Mouse (Mus musculus) neural tube, embryonic 13.5 days (tissue): ENCODE measurements at regions not wholly inside any gene's neighbourhood (a gene's known extent, or its start where the extent isn't known, plus 50 kb on each side); places are given as distances from the start of the nearest gene placed in this dataset.

Source experiments
- ATAC-seq: fragments of 200-750 bp; cut with Nextera tagmentation; 2 replicates; pipeline ENCODE4 v1.8.0; 2017; ENCODE audit warnings: low read depth, mild to moderate bottlenecking, moderate TSS enrichment, moderate library complexity
- H3K27ac ChIP-seq: fragments of 300-500 bp; sonication (generic); replicated peaks from 2 replicates; pipeline ENCODE4 v1.5.1; 2015; ENCODE audit warnings: moderate library complexity, mild to moderate bottlenecking, inconsistent platforms
- H3K27me3 ChIP-seq: fragments of 300-500 bp; sonication (generic); 2 replicates; pipeline ENCODE4 v1.6.1; 2015; ENCODE audit warnings: mild to moderate bottlenecking, inconsistent platforms
- H3K36me3 ChIP-seq: fragments of 300-500 bp; sonication (generic); 2 replicates; pipeline ENCODE4 v1.6.1; 2015; ENCODE audit warnings: mild to moderate bottlenecking, inconsistent platforms
- H3K4me1 ChIP-seq: fragments of 300-500 bp; sonication (generic); replicated peaks from 2 replicates; pipeline ENCODE4 v1.6.1; 2015; ENCODE audit warnings: inconsistent platforms
- H3K4me2 ChIP-seq: fragments of 300-500 bp; sonication (generic); 2 replicates; pipeline ENCODE4 v1.6.1; 2015; ENCODE audit warnings: inconsistent platforms, mild to moderate bottlenecking, moderate library complexity
- H3K4me3 ChIP-seq: fragments of 300-500 bp; sonication (generic); 2 replicates; pipeline ENCODE4 v1.5.1; 2015; ENCODE audit warnings: mild to moderate bottlenecking, inconsistent platforms
- H3K9ac ChIP-seq: fragments of 300-500 bp; sonication (generic); 2 replicates; pipeline ENCODE4 v1.6.1; 2015; ENCODE audit warnings: moderate library complexity, mild to moderate bottlenecking, inconsistent platforms
- H3K9me3 ChIP-seq: fragments of 300-500 bp; sonication (generic); 2 replicates; pipeline ENCODE4 v1.6.1; 2016; ENCODE audit warnings: inconsistent platforms
- WGBS: fragments of 180-500 bp; shearing (Covaris S2); methylation state at CpG from one replicate; pipeline ENCODE4 v1.1.7; 2015; 5-methylcytosine and 5-hydroxymethylcytosine counted together

DNA sequence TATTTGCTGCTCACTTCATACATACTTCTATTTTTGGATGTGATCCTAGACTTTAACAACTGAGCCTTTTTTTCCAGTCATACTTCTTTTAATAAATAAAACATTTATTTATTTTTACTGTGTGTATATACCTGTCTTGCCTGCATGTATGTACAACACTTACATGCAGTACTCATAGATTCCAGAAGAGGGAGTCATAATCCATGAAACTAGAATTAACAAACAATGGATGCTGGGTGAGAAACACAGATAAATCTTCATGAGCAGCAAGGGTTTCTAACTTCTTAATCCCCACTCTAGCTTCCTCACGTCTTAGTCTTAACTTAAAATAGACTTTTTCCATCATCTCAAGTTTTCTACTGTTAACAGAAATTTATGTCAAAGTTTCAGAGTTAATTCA lies 1253.7 kb upstream of the Nr2f1 start:
- 58% methylated on average over 1 of the region's 1 CpGs for WGBS
- H3K9me3 ChIP-seq: no peaks in the 10 kb centered on the region
- no peak overlapping the region for H3K4me2 ChIP-seq
- H3K27me3 ChIP-seq: no peaks in the 10 kb centered on the region
- H3K27ac ChIP-seq: no peak overlapping the region
- no peak overlapping the region for H3K9ac ChIP-seq
- no peaks in the 10 kb centered on the region for H3K36me3 ChIP-seq
- H3K4me1 ChIP-seq: no peaks in the 10 kb centered on the region
- no peak for ATAC-seq
- no peak overlapping the region for H3K4me3 ChIP-seq

DNA sequence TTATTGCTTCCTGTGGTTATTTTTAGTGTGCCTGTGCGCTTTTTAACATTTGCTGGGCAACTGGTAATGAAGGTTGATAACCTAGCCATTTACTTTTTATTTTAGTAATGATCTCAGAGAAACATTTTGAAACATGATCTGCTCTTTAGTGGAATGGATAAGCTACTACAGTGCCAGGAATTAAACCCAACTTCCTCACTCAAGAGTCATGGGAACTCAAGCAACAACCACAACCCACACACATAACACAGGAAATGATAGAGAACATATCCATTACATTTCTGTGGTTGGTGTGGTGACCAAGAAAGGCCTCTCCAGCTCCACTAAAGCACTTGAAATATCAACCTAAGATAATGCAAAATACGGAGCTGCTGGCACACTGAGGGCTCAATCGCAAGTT lies 1243.6 kb upstream of the Nr2f1 start:
- no peaks in the 10 kb centered on the region for H3K36me3 ChIP-seq
- no peak for ATAC-seq
- H3K9me3 ChIP-seq: no peaks in the 10 kb centered on the region
- no peak overlapping the region for H3K4me2 ChIP-seq
- H3K27ac ChIP-seq: no peak overlapping the region
- H3K9ac ChIP-seq: no peak overlapping the region
- H3K4me1 ChIP-seq: no peaks in the 10 kb centered on the region
- H3K4me3 ChIP-seq: no peak overlapping the region
- H3K27me3 ChIP-seq: no peaks in the 10 kb centered on the region
- WGBS: 87% methylated on average over 3 of the region's 3 CpGs

DNA sequence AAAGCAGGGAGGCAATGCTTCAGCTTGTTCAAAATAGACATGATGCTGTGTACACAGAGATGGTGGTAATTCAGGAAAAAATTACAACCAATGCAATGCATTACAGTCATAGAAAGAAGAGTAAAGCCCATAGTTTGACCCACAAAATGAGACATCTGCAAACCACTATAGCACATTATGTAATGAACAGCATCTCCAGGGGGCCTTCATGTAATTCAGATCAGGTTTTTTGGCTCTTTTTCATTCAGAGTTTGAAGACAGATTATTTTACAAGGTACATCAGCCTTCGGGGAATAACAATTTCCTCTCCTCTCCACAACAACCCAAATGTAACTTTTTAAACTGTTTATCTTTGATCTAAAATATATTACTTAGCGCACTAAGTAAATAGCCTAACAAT lies 1243.1 kb upstream of the Nr2f1 start:
- Histone ChIP-seq H3K4me3 (no peak overlapping the region), H3K27me3 (no peaks in the 10 kb centered on the region), H3K36me3 (no peaks in the 10 kb centered on the region), H3K27ac (no peak overlapping the region), H3K4me2 (no peak overlapping the region), H3K9ac (no peak overlapping the region), H3K4me1 (no peaks in the 10 kb centered on the region), H3K9me3 (no peaks in the 10 kb centered on the region)
- no peak for ATAC-seq
- WGBS: 87% methylated on average over 2 of the region's 2 CpGs

DNA sequence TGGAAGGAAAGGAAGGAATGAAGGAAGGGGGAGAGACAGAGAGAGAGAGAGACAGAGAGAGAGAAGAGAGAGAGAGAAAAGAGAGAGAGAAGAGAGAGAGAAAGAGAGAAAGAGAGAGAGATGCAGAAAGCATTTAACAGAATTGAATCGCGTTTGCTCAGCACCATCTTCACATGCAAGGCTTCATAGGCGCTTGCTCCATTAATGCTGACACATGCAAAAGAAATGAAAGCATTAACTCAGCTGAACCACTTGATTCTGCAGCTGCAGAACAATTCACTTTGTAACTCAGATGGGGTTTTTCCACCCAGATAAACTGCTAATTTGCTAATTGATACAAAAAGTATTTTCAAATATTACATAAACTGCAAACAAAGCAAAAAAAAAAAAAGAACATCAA lies 1231.9 kb upstream of the Nr2f1 start:
- Histone ChIP-seq H3K36me3 (no peaks in the 10 kb centered on the region), H3K27ac (no peak overlapping the region), H3K9me3 (no peaks in the 10 kb centered on the region), H3K4me2 (no peak overlapping the region), H3K4me1 (no peaks in the 10 kb centered on the region; the same call in 1 of the 2 replicates), H3K4me3 (no peak overlapping the region), H3K9ac (no peak overlapping the region), H3K27me3 (no peaks in the 10 kb centered on the region)
- WGBS: 35% methylated on average over 3 of the region's 3 CpGs
- no peak for ATAC-seq

DNA sequence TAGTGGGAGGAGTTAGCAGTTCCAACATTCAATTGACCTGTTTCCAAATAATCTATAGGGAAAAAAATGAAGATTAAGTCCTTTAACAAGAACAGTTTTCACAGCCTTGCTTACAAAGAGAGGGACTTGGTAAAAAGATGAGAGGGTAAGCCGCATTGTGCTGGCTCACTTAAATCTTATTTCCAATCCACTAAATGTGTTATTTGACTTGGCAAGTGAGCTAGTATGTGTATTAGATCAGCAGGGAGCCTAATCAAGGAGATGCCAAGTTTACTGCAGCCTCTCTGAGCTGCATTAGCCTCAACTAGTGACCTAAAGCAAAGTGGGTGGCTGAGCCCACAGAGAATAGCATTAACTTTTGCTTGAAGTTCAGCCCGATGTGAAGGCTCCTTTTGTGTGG lies 1231.4 kb upstream of the Nr2f1 start:
- H3K9me3 ChIP-seq: no peaks in the 10 kb centered on the region
- WGBS: 9% methylated on average over 2 of the region's 2 CpGs
- no peak overlapping the region for H3K9ac ChIP-seq
- H3K27me3 ChIP-seq: no peaks in the 10 kb centered on the region
- no peak overlapping the region for H3K4me3 ChIP-seq
- no peaks in the 10 kb centered on the region for H3K36me3 ChIP-seq
- no peak for ATAC-seq
- no peak overlapping the region for H3K4me2 ChIP-seq
- H3K27ac ChIP-seq: 0 out of 2 replicates have a peak overlapping the region, but pooled peaks have one; percentile 7
- H3K4me1 ChIP-seq: no peaks in the 10 kb centered on the region; the same call in 1 of the 2 replicates

DNA sequence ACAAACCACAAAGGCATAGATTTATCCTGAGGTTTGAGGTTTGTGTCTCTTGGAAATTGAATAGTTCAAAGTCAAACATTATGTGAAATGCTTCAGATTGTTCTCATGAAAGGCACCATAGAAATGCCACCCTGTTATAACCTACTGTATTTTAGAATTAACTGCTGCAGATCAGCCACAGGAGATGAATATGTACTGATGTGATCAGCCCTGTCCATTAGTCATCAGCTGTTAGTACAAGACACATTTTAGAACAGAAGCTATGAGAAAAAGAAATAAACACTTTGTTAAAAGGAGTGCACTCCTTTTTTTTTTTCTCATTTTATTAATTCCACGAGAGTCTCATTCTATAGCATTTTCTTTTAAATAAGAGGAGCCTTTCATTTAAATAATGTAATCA lies 1231.0 kb upstream of the Nr2f1 start:
- no peak overlapping the region for H3K4me3 ChIP-seq
- no peak overlapping the region for H3K9ac ChIP-seq
- ATAC-seq: no peak
- no peak overlapping the region for H3K4me2 ChIP-seq
- H3K27ac ChIP-seq: no peak overlapping the region
- H3K36me3 ChIP-seq: no peaks in the 10 kb centered on the region
- no peaks in the 10 kb centered on the region for H3K9me3 ChIP-seq
- no peaks in the 10 kb centered on the region; the same call in 1 of the 2 replicates for H3K4me1 ChIP-seq
- 25% methylated on average over 1 of the region's 1 CpGs for WGBS
- H3K27me3 ChIP-seq: no peaks in the 10 kb centered on the region

DNA sequence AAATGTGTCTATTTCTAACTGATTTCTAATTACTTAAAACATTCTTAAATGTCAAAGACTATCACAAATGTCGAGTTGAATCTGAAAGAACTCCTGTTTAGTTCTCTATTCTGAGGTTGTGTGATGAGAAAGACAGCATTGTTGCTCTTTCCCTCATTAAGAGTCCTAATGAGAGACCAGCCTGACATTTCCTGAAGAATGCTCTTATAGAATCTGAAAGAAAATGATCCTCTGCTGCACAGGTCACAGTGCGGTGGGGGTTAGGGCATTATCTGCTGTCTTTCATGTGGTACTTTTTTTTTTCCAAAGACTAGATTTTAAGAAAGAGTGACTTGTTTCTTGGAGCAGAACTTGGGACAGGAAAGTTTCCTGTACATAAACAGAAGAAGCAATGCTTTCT lies 1218.3 kb upstream of the Nr2f1 start:
- Histone ChIP-seq H3K36me3 (no peaks in the 10 kb centered on the region), H3K27ac (no peak overlapping the region), H3K4me2 (no peak overlapping the region), H3K27me3 (no peaks in the 10 kb centered on the region), H3K4me3 (no peak overlapping the region), H3K9me3 (no peaks in the 10 kb centered on the region), H3K9ac (no peak overlapping the region), H3K4me1 (no peaks in the 10 kb centered on the region)
- 65% methylated on average over 2 of the region's 2 CpGs for WGBS
- ATAC-seq: no peak

DNA sequence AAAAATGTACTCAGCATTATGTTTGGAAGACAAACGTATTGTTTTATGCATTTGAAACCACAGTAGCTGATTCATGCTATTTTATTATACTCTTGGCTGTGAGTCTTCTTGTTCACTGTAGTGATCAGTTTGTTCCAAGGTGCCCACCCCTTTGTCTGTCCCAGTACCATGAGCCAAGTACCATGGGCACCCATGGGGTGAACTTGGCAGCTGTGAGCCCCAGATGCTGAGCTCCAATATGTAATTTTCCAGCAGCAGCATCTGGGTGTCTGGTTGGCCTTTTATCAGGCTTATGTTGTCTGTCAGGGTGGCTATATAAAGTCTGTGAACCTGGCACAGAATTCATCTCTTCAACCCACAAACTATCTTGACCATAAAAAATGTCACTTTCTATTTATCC lies 1200.5 kb upstream of the Nr2f1 start:
- Histone ChIP-seq H3K4me1 (no peaks in the 10 kb centered on the region), H3K4me2 (no peak overlapping the region), H3K9me3 (no peaks in the 10 kb centered on the region), H3K27ac (no peak overlapping the region), H3K36me3 (no peaks in the 10 kb centered on the region), H3K9ac (no peak overlapping the region), H3K27me3 (no peaks in the 10 kb centered on the region), H3K4me3 (no peak overlapping the region)
- ATAC-seq: no peak
- WGBS: 78% methylated on average over 1 of the region's 1 CpGs

DNA sequence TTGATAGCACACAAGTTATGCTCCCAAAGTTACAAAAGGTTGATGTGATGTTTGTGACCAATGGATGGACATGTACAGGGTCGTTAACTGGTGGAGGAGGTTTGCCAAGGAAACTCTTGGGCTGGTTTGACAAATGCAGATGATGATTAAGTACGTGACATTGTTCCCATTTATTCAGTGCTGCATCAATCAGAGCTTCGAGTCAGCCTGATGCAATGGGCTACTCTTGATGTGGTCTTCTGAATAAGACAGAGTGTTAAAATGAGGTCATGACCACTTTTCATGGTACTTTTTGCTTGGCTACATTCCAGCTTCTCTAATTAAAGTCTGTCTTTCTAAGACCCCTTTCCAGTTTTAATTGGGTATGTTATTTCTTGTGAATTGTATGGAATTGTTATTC lies 1194.4 kb upstream of the Nr2f1 start:
- H3K4me3 ChIP-seq: no peak overlapping the region
- H3K36me3 ChIP-seq: no peaks in the 10 kb centered on the region
- H3K4me2 ChIP-seq: no peak overlapping the region
- H3K9me3 ChIP-seq: no peaks in the 10 kb centered on the region
- no peak for ATAC-seq
- 19% methylated on average over 3 of the region's 3 CpGs for WGBS
- no peaks in the 10 kb centered on the region for H3K4me1 ChIP-seq
- no peak overlapping the region for H3K9ac ChIP-seq
- no peak overlapping the region for H3K27ac ChIP-seq
- no peaks in the 10 kb centered on the region for H3K27me3 ChIP-seq

DNA sequence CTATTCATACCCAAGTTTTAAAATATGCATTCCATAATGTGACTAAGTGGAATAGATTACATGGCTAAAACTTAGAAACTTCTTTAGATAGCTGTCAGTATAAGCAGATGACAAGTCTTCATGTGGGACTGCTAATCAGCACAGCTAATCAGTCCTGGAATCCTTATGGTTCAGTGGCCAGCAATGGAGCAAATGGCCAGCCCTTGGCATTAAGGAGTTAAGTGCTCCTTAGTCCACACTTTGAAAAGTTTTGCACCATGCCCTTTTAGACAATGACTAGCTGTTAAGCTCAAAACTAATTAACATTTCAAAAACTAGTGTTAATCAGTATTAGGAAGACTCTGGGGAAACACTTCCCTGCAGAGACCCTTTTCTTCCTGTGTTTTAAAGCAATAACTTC lies 1188.4 kb upstream of the Nr2f1 start:
- H3K4me2 ChIP-seq: no peak overlapping the region
- no peak overlapping the region for H3K27ac ChIP-seq
- no peak for ATAC-seq
- H3K9me3 ChIP-seq: no peaks in the 10 kb centered on the region
- H3K4me1 ChIP-seq: no peaks in the 10 kb centered on the region
- H3K4me3 ChIP-seq: no peak overlapping the region
- H3K27me3 ChIP-seq: no peaks in the 10 kb centered on the region
- H3K9ac ChIP-seq: no peak overlapping the region
- no peaks in the 10 kb centered on the region for H3K36me3 ChIP-seq

DNA sequence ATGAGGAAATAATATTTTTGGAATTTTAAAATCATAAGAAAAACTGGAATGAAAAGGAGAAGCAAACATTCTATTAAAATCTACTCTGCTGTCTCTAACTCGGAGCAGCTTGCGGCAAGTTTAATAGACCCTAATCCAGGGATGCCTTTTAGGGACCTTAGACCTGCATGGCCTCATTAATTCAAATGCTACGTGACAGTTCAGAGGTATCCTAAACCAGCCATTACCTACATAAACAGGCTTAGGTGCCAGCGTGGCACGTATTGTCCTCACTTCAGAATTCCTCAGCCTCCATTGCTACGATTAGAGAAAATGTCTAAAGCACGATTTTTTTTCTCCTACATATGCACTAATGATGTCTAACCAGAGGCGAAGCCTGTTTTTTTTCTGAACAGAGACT lies 1141.9 kb upstream of the Nr2f1 start:
- H3K9me3 ChIP-seq: no peaks in the 10 kb centered on the region
- peaks cover 5% of the 10 kb centered on the region for H3K4me1 ChIP-seq
- no peak overlapping the region for H3K27ac ChIP-seq
- no peaks in the 10 kb centered on the region for H3K36me3 ChIP-seq
- no peak for ATAC-seq
- WGBS: 77% methylated on average over 8 of the region's 8 CpGs
- no peaks in the 10 kb centered on the region for H3K27me3 ChIP-seq
- no peak overlapping the region for H3K4me3 ChIP-seq
- no peak overlapping the region for H3K4me2 ChIP-seq
- H3K9ac ChIP-seq: no peak overlapping the region

DNA sequence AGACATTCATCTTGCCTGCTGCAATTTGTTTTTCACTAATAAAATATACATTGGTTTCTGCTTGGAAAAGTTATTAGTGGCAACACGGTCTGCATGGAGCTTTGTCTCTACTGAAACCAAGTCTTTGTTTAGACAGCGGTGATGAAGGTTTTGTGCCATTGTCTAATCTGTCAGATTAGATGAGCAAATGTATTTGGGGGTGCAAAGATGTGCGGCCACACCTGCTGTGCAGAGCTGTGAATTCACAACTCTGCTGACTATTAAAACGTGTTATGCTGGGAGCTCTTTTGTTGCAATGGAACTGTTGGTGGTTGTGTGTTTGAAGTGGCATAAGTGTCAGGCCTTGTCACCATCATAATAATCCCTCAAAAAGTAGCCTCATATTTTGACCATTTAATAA lies 1140.9 kb upstream of the Nr2f1 start:
- 39% methylated on average over 4 of the region's 4 CpGs for WGBS
- H3K4me2 ChIP-seq: no peak overlapping the region
- H3K9ac ChIP-seq: no peak overlapping the region
- no peak overlapping the region for H3K4me3 ChIP-seq
- H3K27me3 ChIP-seq: no peaks in the 10 kb centered on the region
- H3K27ac ChIP-seq: no peak overlapping the region
- H3K9me3 ChIP-seq: no peaks in the 10 kb centered on the region
- no peaks in the 10 kb centered on the region for H3K4me1 ChIP-seq
- ATAC-seq: no peak
- H3K36me3 ChIP-seq: no peaks in the 10 kb centered on the region

DNA sequence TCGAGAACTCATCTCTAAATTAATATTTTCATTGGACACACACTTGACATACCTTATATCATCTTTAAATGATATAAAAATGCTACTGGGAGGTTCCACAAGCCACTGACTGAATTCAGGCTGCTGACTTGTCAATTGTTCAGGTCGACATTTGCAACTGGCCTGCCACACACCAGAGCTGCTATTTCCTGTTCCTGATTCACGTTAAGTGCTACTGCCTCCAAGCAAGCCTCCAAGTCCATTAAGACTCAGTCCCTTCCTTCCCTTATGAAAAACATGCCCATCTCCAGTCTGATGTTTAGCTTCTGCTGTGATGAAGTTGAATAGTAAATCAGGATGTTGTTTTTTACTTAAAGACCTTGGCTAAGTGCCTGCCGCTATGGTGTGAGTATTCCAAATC lies 1140.2 kb upstream of the Nr2f1 start:
- no peaks in the 10 kb centered on the region for H3K27me3 ChIP-seq
- no peaks in the 10 kb centered on the region for H3K4me1 ChIP-seq
- ATAC-seq: no peak
- no peaks in the 10 kb centered on the region for H3K36me3 ChIP-seq
- H3K4me3 ChIP-seq: no peak overlapping the region
- 56% methylated on average over 4 of the region's 4 CpGs for WGBS
- H3K27ac ChIP-seq: no peak overlapping the region
- H3K9me3 ChIP-seq: no peaks in the 10 kb centered on the region
- H3K4me2 ChIP-seq: no peak overlapping the region
- H3K9ac ChIP-seq: no peak overlapping the region

DNA sequence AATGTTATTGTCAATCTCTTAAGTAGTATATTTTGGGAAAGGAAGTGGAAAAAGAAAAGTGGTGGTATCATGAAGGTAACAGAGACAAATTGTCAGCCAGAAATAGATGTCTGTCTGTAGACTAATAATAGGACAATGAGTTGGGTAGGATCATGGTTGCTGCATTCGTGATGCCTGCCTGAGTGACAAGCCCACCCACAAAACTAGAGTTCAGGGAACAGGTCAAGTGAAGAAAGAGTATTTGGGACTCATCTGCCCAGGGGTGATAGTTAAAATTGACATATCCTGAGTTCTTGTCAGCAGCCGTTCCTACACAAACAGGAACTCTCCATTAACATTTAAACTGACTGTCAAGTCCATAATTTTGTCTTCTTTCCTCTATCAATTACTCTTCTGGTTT lies 1120.6 kb upstream of the Nr2f1 start:
- Histone ChIP-seq H3K36me3 (no peaks in the 10 kb centered on the region), H3K9ac (no peak overlapping the region), H3K27me3 (no peaks in the 10 kb centered on the region), H3K4me1 (no peaks in the 10 kb centered on the region), H3K4me2 (no peak overlapping the region), H3K9me3 (no peaks in the 10 kb centered on the region), H3K4me3 (no peak overlapping the region), H3K27ac (no peak overlapping the region)
- no peak for ATAC-seq
- 59% methylated on average over 2 of the region's 2 CpGs for WGBS
